Mouse (Mus musculus) frontal cortex, postnatal 36 days (tissue): ENCODE measurements around the gene Akap1.

Experiments used
- DNase-seq, 2 experiments: peaks; one replicate each; pipeline ENCODE4 v3.0.0; 2022; ENCODE audit warnings: low spot score in 2 of 2

The Akap1 gene

GRCm38 (mm10) chr11:88842315-88842975, 21.9 kb downstream of the Akap1 start:
- no peak for DNase-seq

GRCm38 (mm10) chr11:88841406-88841805, 23.0 kb downstream of the Akap1 start:
- peak in 1 of 2 experiments; percentile 19 for DNase-seq

GRCm38 (mm10) chr11:88840724-88841350, 23.5 kb downstream of the Akap1 start:
- DNase-seq: peak in 1 of 2 experiments; percentile 49

GRCm38 (mm10) chr11:88840292-88840691, 24.1 kb downstream of the Akap1 start:
- DNase-seq: no peak

- no peak for DNase-seq
Measured at GRCm38 (mm10) chr11:88839379-88839778, 25.0 kb downstream of the Akap1 start.

GRCm38 (mm10) chr11:88838630-88839029, 25.8 kb downstream of the Akap1 start:
- DNase-seq: no peak

GRCm38 (mm10) chr11:88834606-88835005, 29.8 kb downstream of the Akap1 start:
- no peak for DNase-seq

- no peak for DNase-seq
Measured at GRCm38 (mm10) chr11:88834134-88834533, 30.3 kb downstream of the Akap1 start.

- no peak for DNase-seq
Measured at GRCm38 (mm10) chr11:88833099-88833498, 31.3 kb downstream of the Akap1 start.

GRCm38 (mm10) chr11:88830257-88830804, 34.1 kb downstream of the Akap1 start:
- peak in 1 of 2 experiments; percentile 51 for DNase-seq

GRCm38 (mm10) chr11:88828528-88828927, 35.9 kb downstream of the Akap1 start:
- DNase-seq: no peak

- no peak for DNase-seq
Measured at GRCm38 (mm10) chr11:88825909-88826308, 38.5 kb downstream of the Akap1 start.

- peak; percentile 73 to 87 for DNase-seq
Measured at GRCm38 (mm10) chr11:88822991-88823390, 41.4 kb downstream of the Akap1 start.

GRCm38 (mm10) chr11:88822526-88822925, 41.9 kb downstream of the Akap1 start:
- no peak for DNase-seq

- no peak for DNase-seq
Measured at GRCm38 (mm10) chr11:88820742-88821576, 43.4 kb downstream of the Akap1 start.

- no peak for DNase-seq
Measured at GRCm38 (mm10) chr11:88820253-88820652, 44.1 kb downstream of the Akap1 start.

GRCm38 (mm10) chr11:88817061-88817460, 47.3 kb downstream of the Akap1 start:
- no peak for DNase-seq

- no peak for DNase-seq
Measured at GRCm38 (mm10) chr11:88803231-88804010, 61.0 kb downstream of the Akap1 start.

GRCm38 (mm10) chr11:88796207-88796606, 68.2 kb downstream of the Akap1 start:
- DNase-seq: no peak

- DNase-seq: no peak
Measured at GRCm38 (mm10) chr11:88789893-88790292, 74.5 kb downstream of the Akap1 start.

GRCm38 (mm10) chr11:88786816-88787215, 77.6 kb downstream of the Akap1 start:
- no peak for DNase-seq
